Mouse (Mus musculus) macrophage (primary cell): ENCODE data around the gene Bhlha15. TPM values are rescaled to one million over a fixed set of nuclear protein-coding genes. Genes with fewer than 3 reads are reported as not detected.

Source experiments
- H3K27ac ChIP-seq: fragments of 350-480 bp; formaldehyde crosslinking; 2 replicates; pipeline ENCODE4 v1.9.0; 2021
- H3K36me3 ChIP-seq: fragments of 350-480 bp; formaldehyde crosslinking; 2 replicates; pipeline ENCODE4 v1.9.0; 2021; ENCODE audit errors: inconsistent target
- H3K4me3 ChIP-seq: fragments of 350-480 bp; formaldehyde crosslinking; 2 replicates; pipeline ENCODE4 v1.9.0; 2021; ENCODE audit errors: inconsistent target
- H3K79me2 ChIP-seq: fragments of 350-480 bp; formaldehyde crosslinking; 2 replicates; pipeline ENCODE4 v1.9.0; 2021; ENCODE audit errors: inconsistent target
- WGBS: methylation state at CpG from one replicate; pipeline ENCODE4 v1.1.7; 2026; ENCODE audit warnings: inconsistent platforms; ENCODE audit not compliant: missing documents; 5-methylcytosine and 5-hydroxymethylcytosine counted together
- polyA plus RNA-seq: library from polyadenylated mRNA; stranded (reverse); fragments of 250-400 nt; gene quantifications from 3 replicates; pipeline ENCODE4 v1.2.4, GENCODE M21; 2018; ENCODE audit warnings: inconsistent platforms

Bhlha15 gene
- polyA plus RNA-seq, 1 experiment from 2014 or later = not detected

DNA sequence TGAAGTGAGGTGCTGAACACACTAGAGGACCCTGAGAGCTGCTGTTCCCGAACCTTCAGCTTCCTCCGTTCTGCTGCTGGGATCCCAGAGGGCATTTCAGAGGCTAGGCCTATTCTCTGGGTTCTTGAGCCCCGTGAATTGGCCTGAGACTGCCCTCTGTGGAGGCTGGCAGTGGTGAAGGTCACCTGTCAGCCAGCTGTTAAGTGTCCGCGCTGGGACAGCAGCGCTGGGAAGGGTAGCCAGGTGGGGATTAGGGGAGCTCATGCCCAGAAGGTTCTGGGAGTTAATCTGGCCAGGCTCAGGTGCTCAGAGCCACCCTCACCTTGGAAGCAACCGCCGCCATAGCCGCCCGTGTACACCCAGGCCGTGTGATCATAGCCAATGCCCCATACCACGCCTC is 14.2 kb downstream of the Bhlha15 start:
- H3K27ac ChIP-seq = no peak overlapping the region
- H3K79me2 ChIP-seq = peaks cover 16% of the 10 kb centered on the region; the same call in 1 of the 2 replicates
- peaks cover 97% of the 10 kb centered on the region for H3K36me3 ChIP-seq
- H3K4me3 ChIP-seq = no peak overlapping the region
- WGBS = 97% methylated on average over 12 of the region's 12 CpGs

GRCm38 (mm10) chr5:144204911-144205310 is 14.8 kb downstream of the Bhlha15 start:
- WGBS = 97% methylated on average over 6 of the region's 10 CpGs
- Histone ChIP-seq H3K27ac (no peak overlapping the region), H3K36me3 (peaks cover 97% of the 10 kb centered on the region), H3K4me3 (no peak overlapping the region), H3K79me2 (peaks cover 16% of the 10 kb centered on the region; the same call in 1 of the 2 replicates)

DNA sequence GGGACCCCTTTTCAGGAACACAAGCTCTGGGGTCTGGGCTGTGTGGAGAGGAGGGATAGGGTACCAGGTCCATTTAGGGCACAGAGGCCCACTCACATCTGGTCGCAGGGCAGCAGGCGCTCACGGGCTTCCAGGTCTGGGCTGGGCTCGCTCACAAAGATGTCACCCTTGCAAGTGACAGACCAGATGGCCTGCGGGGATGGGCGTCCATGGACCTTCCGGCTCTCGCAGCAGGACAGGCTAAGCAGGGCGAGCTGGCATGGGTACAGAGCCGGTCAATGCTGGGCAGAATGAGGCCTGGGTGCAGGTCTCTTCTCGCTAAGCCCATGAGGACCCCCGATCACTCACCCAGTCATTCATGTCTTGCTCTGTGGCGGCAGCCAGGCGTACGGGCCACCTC is 16.0 kb downstream of the Bhlha15 start:
- H3K27ac ChIP-seq = no peak overlapping the region
- H3K79me2 ChIP-seq = peaks cover 16% of the 10 kb centered on the region; the same call in 1 of the 2 replicates
- 97% methylated on average over 12 of the region's 15 CpGs for WGBS
- no peak overlapping the region for H3K4me3 ChIP-seq
- H3K36me3 ChIP-seq = peaks cover 97% of the 10 kb centered on the region

DNA sequence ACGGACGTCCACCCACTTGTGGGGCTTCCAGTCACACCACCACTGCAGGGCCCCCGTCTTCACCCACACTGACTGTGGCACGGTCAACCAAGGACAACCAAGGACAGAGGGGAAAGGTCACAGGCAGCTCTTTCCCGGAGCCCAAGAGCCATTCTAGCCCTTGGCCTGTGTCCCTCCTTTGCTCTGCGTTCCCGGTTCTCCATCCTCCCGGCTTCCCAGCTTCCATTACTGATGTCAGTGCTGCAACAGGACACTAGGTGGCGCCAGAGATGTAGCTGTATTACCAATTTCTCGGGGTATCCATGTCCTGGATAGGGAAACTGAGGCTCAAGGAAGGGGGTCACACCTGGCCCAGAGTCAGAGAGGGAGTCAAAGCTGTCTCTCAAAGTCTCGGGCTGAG is 17.4 kb downstream of the Bhlha15 start:
- Histone ChIP-seq H3K79me2 (peaks cover 16% of the 10 kb centered on the region; the same call in 1 of the 2 replicates), H3K4me3 (no peak overlapping the region), H3K27ac (no peak overlapping the region), H3K36me3 (peaks cover 97% of the 10 kb centered on the region)
- WGBS = 70% methylated on average over 11 of the region's 11 CpGs

DNA sequence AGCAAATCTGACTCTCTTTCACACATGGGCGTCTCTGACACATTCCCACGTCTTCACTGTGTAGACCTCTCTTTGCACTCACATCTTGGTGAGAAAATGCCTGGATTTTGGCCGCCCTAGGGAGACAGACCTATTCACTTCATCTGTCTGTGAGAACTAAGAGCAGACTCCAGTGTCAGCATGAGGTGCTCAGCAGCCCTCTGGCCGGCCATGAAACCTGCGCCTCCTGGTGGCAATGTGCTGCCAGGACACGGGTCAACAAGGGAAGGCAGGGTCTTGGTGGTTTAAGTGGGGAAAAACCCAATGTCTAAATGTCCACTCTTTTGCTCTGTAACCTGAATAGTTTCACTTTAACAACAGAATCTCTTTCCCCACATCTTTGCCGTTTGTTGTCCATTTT is 24.4 kb downstream of the Bhlha15 start:
- WGBS = 66% methylated on average over 7 of the region's 7 CpGs
- Histone ChIP-seq H3K79me2 (peaks cover 34% of the 10 kb centered on the region), H3K27ac (no peak overlapping the region), H3K4me3 (no peak overlapping the region), H3K36me3 (peaks cover 93% of the 10 kb centered on the region)

- Histone ChIP-seq H3K79me2 (peaks cover 49% of the 10 kb centered on the region), H3K36me3 (peaks cover 80% of the 10 kb centered on the region), H3K4me3 (no peak overlapping the region), H3K27ac (no peak overlapping the region)
- 25% methylated on average over 2 of the region's 2 CpGs for WGBS
Observed at GRCm38 (mm10) chr5:144215992-144216391, 25.9 kb downstream of the Bhlha15 start.

GRCm38 (mm10) chr5:144218061-144218460 is 28.0 kb downstream of the Bhlha15 start:
- 95% methylated on average over 5 of the region's 7 CpGs for WGBS
- Histone ChIP-seq H3K27ac (no peak overlapping the region), H3K4me3 (no peak overlapping the region), H3K36me3 (peaks cover 61% of the 10 kb centered on the region), H3K79me2 (peaks cover 70% of the 10 kb centered on the region)

- Histone ChIP-seq H3K27ac (peak overlapping the region; percentile 97), H3K79me2 (peaks cover 75% of the 10 kb centered on the region), H3K36me3 (peaks cover 49% of the 10 kb centered on the region), H3K4me3 (no peak overlapping the region)
- WGBS = 80% methylated on average over 12 of the region's 12 CpGs
Observed at GRCm38 (mm10) chr5:144219306-144219705, 29.2 kb downstream of the Bhlha15 start.

DNA sequence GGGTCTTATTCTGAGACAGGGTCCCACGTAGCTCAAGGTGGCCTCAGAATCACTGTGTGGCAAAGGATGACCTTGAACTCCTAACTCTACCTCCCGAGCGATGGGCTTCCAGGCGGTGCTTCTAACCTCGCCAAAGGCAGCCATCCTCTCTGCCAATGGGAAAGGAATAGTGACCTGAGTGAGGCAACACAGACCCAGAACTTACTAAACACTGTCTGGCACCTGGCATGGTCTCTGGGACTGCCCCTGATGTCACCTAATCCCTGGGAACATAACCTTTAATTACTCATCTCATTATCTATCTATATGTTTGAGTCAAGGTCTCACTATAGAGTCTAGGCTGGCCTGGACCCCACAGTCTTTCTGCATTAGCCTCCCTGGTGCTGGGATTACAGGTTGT is 29.9 kb downstream of the Bhlha15 start:
- no peak overlapping the region; the same call in 1 of the 2 replicates for H3K4me3 ChIP-seq
- 100% methylated on average over 1 of the region's 5 CpGs for WGBS
- peak overlapping the region; percentile 97 for H3K27ac ChIP-seq
- peaks cover 80% of the 10 kb centered on the region for H3K79me2 ChIP-seq
- H3K36me3 ChIP-seq = peaks cover 43% of the 10 kb centered on the region

DNA sequence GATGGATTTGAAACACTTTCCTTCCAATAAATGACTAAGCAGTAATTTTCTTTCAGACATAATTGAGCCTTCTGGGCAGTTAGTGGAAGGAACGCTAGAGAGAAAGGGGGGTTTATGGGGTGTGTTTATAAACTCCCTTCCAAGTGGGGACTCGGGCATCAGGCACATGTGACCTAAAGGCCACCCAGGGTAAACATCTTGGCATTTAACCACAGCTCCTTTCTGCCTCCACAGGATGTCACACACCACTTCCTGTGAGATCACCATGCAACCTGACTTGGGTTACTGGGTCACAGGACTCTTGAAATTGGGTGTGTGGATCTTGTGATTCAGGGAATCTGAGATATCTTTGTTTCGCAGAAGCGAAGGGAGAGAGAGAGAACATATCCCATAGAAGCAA is 31.2 kb downstream of the Bhlha15 start:
- H3K79me2 ChIP-seq = peaks cover 83% of the 10 kb centered on the region
- peaks cover 30% of the 10 kb centered on the region for H3K36me3 ChIP-seq
- peak overlapping the region; percentile 95 for H3K4me3 ChIP-seq
- H3K27ac ChIP-seq = peak overlapping the region; percentile 97
- WGBS = 12% methylated on average over 3 of the region's 4 CpGs

DNA sequence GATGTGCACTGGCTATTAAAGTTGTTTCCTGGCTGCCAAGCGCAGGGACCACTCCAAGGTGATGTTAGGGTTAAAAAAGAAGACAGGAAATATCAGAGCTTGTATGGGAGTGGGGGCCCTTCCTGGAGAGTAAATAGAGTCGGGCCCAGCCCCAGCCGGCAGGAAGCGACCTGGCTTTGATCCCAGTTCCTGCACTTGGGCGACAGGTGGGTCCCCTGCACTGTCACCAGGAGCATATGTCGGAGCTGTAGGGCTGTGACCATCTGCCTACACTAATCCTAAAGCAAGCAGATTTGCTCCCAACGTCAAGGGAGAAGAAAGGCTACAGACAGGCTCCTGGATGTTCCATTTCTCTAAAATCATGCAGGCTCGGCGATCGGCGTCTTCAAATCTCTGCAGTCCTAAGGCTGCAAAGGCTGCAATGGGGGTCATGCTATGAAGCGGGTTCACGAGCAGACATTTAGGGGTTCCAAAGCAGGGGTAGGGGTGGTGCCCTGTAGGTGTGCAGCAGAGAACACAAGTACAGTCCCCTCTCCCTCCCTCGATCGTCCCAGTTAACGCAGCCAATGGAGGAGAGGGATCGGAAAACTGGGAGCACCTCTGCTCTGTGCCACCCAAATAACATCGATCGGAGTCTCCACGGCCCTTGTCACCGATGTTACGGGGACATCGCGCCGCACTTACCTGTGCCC is 32.9 kb downstream of the Bhlha15 start:
- peaks cover 71% of the 10 kb centered on the region for H3K79me2 ChIP-seq
- WGBS = under 1% methylated on average over 25 of the region's 25 CpGs
- peak overlapping the region; percentile 95 for H3K4me3 ChIP-seq
- peaks cover 15% of the 10 kb centered on the region; the same call in 1 of the 2 replicates for H3K36me3 ChIP-seq
- peak overlapping the region; percentile 97 for H3K27ac ChIP-seq

- H3K4me3 ChIP-seq = peak within 1 kb of the TSS; percentile 95
- H3K27ac ChIP-seq = peak within 1 kb of the TSS; percentile 97
- H3K36me3 ChIP-seq = peaks cover 12% of the 10 kb centered on the region; the same call in 1 of the 2 replicates
- 0% methylated on average over 36 of the region's 37 CpGs for WGBS
- H3K79me2 ChIP-seq = peaks cover 66% of the 10 kb centered on the region
Observed at GRCm38 (mm10) chr5:144223503-144223862, 33.4 kb downstream of the Bhlha15 start, which contains the start of gene Tecpr1. TSS of gene Tecpr1 (minus strand) at chr5:144223615.

DNA sequence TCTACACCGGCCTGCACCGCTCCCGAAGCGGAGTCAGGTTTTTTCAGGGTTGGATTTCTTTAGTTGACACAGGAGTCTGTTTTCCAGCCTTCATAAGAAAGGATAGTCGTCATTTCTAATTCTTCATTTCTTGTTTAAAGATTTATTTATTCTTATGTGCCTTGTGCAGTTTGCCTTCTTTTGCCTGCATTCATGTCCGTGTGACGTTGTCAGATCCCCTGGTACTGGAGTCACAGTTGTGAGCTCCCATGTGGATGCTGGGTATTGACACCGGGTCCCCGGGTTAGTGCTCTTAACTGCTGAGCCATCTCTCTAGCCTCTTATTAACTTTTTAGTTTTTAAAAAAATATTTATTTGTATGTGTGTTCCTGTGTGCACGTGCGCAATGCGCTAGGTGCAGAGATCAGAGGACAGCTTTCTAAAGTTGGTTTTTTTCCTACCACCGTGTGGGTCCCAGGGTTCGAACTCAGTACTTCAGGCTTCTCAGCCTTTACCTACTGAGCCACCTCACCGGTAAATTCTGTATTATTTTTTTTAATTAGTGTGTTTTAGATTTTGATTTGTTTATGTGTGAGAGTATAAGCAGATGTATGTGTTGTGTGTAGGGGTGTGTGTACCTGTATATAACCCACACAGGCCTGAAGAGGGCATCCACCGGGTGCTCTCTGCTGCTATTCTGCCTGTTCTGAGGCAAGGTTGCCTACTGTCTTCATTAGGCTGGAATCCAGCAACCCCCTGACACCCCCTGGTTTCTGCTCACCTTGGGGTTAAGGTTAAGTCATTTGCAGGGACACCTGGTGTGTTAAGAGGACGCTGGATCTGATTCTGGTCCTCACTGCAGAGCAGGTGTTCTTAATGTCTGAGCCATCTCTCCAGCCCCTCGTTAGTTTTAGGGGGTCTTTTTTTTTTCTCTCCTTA is 34.1 kb downstream of the Bhlha15 start:
- WGBS = 30% methylated on average over 18 of the region's 18 CpGs
- H3K36me3 ChIP-seq = peaks cover 5% of the 10 kb centered on the region; the same call in 1 of the 2 replicates
- peak overlapping the region; percentile 97 for H3K27ac ChIP-seq
- H3K79me2 ChIP-seq = peaks cover 59% of the 10 kb centered on the region
- peak overlapping the region; percentile 95 for H3K4me3 ChIP-seq

DNA sequence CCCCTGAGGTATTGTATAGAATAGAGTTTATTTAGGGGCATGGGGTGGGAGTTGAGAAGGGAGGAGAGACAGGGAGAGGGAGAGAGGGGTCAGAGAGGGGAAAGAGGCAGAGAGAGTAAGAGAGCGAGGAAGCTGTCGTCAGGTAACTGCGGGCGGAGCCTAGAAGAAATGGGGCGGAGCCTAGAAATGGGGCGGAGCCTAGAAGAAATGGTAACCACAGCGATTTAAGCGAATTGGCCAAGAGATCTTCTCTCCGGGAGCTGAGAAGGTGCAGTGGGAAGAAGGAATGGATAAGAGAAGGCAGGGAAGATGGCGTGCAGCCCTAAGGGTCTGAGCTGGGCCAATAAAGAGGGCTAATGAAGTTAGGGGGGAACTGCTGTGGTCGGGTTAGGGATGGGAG is 36.1 kb downstream of the Bhlha15 start:
- Histone ChIP-seq H3K36me3 (no peaks in the 10 kb centered on the region), H3K27ac (no peak overlapping the region), H3K79me2 (peaks cover 39% of the 10 kb centered on the region), H3K4me3 (no peak overlapping the region)
- WGBS = 62% methylated on average over 11 of the region's 11 CpGs

GRCm38 (mm10) chr5:144230216-144230615 is 40.1 kb downstream of the Bhlha15 start:
- no peaks in the 10 kb centered on the region for H3K36me3 ChIP-seq
- no peak overlapping the region for H3K27ac ChIP-seq
- H3K4me3 ChIP-seq = no peak overlapping the region
- peaks cover under 1% of the 10 kb centered on the region; the same call in 1 of the 2 replicates for H3K79me2 ChIP-seq
- 91% methylated on average over 7 of the region's 7 CpGs for WGBS
